Mouse (Mus musculus) midbrain, embryonic 13.5 days (tissue): ENCODE measurements around the gene Npsr1. TPM values are rescaled to one million over a fixed set of nuclear protein-coding genes. Genes with fewer than 3 reads are reported as not detected.

Source experiments
- ATAC-seq: fragments of 200-750 bp; cut with Nextera tagmentation; 2 replicates; pipeline ENCODE4 v1.8.0; 2017; ENCODE audit warnings: mild to moderate bottlenecking, moderate TSS enrichment, moderate library complexity
- H3K27ac ChIP-seq: fragments of 300-500 bp; sonication (generic); 2 replicates; pipeline ENCODE4 v1.5.1; 2015; ENCODE audit warnings: inconsistent platforms, mild to moderate bottlenecking, moderate library complexity
- H3K27me3 ChIP-seq: fragments of 300-500 bp; sonication (generic); 2 replicates; pipeline ENCODE4 v1.6.1; 2015; ENCODE audit warnings: mild to moderate bottlenecking, inconsistent platforms
- H3K36me3 ChIP-seq: fragments of 300-500 bp; sonication (generic); 2 replicates; pipeline ENCODE4 v1.6.1; 2015; ENCODE audit warnings: mild to moderate bottlenecking, inconsistent platforms
- H3K4me1 ChIP-seq: fragments of 300-500 bp; sonication (generic); replicated peaks from 2 replicates; pipeline ENCODE4 v1.6.1; 2015; ENCODE audit warnings: inconsistent platforms
- H3K4me2 ChIP-seq: fragments of 300-500 bp; sonication (generic); replicated peaks from 2 replicates; pipeline ENCODE4 v1.6.1; 2015; ENCODE audit warnings: moderate library complexity, mild to moderate bottlenecking, inconsistent platforms
- H3K4me3 ChIP-seq: fragments of 300-500 bp; sonication (generic); replicated peaks from 2 replicates; pipeline ENCODE4 v1.5.1; 2015; ENCODE audit warnings: mild to moderate bottlenecking, inconsistent platforms
- H3K9ac ChIP-seq: fragments of 300-500 bp; sonication (generic); replicated peaks from 2 replicates; pipeline ENCODE4 v1.6.1; 2015; ENCODE audit warnings: mild to moderate bottlenecking, inconsistent platforms
- H3K9me3 ChIP-seq: fragments of 300-500 bp; sonication (generic); 2 replicates; pipeline ENCODE4 v1.6.1; 2016; ENCODE audit warnings: mild to moderate bottlenecking, inconsistent platforms
- WGBS: fragments of 180-500 bp; shearing (Covaris S2); methylation state at CpG from one replicate; pipeline ENCODE4 v1.1.7; 2015; 5-methylcytosine and 5-hydroxymethylcytosine counted together
- polyA plus RNA-seq: library from polyadenylated mRNA; unstranded; fragments of >200 nt; fragmentation: Nextera tagmentation; extraction: Ambion mirVana; gene quantifications from 2 replicates; pipeline ENCODE4 v1.2.1, GENCODE M21; 2015

Gene Npsr1
- polyA plus RNA-seq, 1 experiment from 2014 or later, result not detected

DNA sequence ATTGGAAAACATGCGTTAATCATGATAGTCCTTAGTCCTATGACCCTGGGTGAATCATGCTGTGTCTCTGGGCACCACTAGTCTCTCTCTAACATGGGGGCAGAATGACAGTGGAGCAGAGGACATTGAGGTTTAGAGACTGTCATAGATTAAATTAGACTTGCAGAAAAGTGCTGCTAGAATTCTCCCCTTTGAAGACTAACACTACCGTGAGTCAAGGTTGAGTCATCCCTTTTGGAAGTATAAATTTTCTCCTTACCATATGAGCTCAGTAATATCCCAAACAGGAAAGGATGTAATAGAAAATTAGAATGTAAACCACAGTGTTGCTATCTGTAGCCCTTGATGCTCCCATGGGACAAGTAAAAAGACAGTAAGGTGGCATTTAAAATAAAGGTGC, 218.0 kb downstream of the Npsr1 start:
- WGBS, result 95% methylated on average over 2 of the region's 2 CpGs
- no peaks in the 10 kb centered on the region for H3K27me3 ChIP-seq

GRCm38 (mm10) chr9:24331661-24332060, 233.9 kb downstream of the Npsr1 start:
- ATAC-seq, result no peak
- Histone ChIP-seq H3K4me2 (no peak overlapping the region), H3K4me3 (no peak overlapping the region), H3K9me3 (no peaks in the 10 kb centered on the region), H3K4me1 (no peaks in the 10 kb centered on the region), H3K27ac (no peak overlapping the region), H3K9ac (no peak overlapping the region), H3K36me3 (no peaks in the 10 kb centered on the region), H3K27me3 (no peaks in the 10 kb centered on the region)
- WGBS, result 81% methylated on average over 2 of the region's 2 CpGs

More for the DNA sequence above, 218.0 kb downstream of the Npsr1 start:
- no peak overlapping the region for H3K9ac ChIP-seq
- no peak for ATAC-seq
- no peak overlapping the region for H3K27ac ChIP-seq
- H3K4me3 ChIP-seq, result no peak overlapping the region
- no peaks in the 10 kb centered on the region for H3K36me3 ChIP-seq
- H3K9me3 ChIP-seq, result no peaks in the 10 kb centered on the region
- no peaks in the 10 kb centered on the region for H3K4me1 ChIP-seq
- no peak overlapping the region for H3K4me2 ChIP-seq

GRCm38 (mm10) chr9:24341321-24341720, 243.5 kb downstream of the Npsr1 start:
- Histone ChIP-seq H3K36me3 (no peaks in the 10 kb centered on the region), H3K9ac (no peak overlapping the region), H3K9me3 (no peaks in the 10 kb centered on the region), H3K27ac (no peak overlapping the region), H3K4me2 (no peak overlapping the region), H3K4me3 (no peak overlapping the region), H3K27me3 (no peaks in the 10 kb centered on the region), H3K4me1 (no peaks in the 10 kb centered on the region)
- 36% methylated on average over 3 of the region's 3 CpGs for WGBS
- no peak for ATAC-seq

DNA sequence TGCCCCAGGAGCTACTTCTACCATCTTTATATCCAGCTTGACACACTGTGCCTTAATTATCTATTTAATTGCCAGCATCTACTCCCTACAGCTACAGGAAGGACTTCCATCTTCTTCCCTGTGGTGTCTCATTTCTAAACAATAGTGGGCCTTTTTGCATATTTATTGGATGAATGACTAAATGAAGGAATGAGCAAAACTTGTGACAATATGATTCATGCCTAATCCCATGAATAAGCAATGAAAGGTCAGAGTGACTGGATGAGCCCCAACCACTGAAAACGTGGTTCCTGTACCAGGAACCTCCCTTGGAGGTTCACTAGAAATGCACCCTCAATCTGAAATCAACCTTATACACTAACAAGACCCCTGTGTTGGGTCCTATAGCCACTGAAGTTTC, 249.2 kb downstream of the Npsr1 start:
- no peak for ATAC-seq

DNA sequence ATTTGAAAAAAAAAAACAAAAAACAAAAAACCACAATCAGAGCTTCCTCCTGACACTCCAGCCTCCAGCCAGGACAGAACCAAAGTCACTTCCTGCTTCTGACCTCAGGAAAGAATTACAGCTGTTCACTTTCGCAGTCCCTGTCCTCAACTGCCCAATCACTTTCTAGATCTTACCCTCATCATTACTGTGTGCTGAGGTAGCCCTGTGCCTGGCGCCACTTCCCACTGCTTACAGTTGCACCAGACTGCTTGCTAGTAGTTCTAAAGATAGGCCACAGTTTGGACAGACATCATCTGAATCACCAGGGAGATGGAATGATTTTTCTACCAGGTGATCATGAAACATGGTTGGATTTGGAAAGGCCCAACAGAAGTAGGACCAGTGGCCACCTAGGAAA, 251.7 kb downstream of the Npsr1 start:
- Histone ChIP-seq H3K4me3 (no peak overlapping the region), H3K9me3 (no peaks in the 10 kb centered on the region), H3K27me3 (no peaks in the 10 kb centered on the region), H3K4me2 (no peak overlapping the region), H3K27ac (no peak overlapping the region), H3K9ac (no peak overlapping the region), H3K36me3 (no peaks in the 10 kb centered on the region), H3K4me1 (no peaks in the 10 kb centered on the region)
- WGBS, result 94% methylated on average over 2 of the region's 2 CpGs
- no peak for ATAC-seq

More for the DNA sequence above, 249.2 kb downstream of the Npsr1 start:
- no peak overlapping the region for H3K4me3 ChIP-seq
- H3K4me1 ChIP-seq, result no peaks in the 10 kb centered on the region
- H3K9ac ChIP-seq, result no peak overlapping the region
- H3K27me3 ChIP-seq, result no peaks in the 10 kb centered on the region
- no peaks in the 10 kb centered on the region for H3K9me3 ChIP-seq
- H3K36me3 ChIP-seq, result no peaks in the 10 kb centered on the region
- H3K4me2 ChIP-seq, result no peak overlapping the region
- whole genome bisulfite sequencing, result 28% methylated on average over 1 of the region's 1 CpGs
- no peak overlapping the region for H3K27ac ChIP-seq

GRCm38 (mm10) chr9:24351402-24351801, 253.6 kb downstream of the Npsr1 start:
- no peaks in the 10 kb centered on the region for H3K27me3 ChIP-seq
- H3K36me3 ChIP-seq, result no peaks in the 10 kb centered on the region
- no peaks in the 10 kb centered on the region for H3K9me3 ChIP-seq
- no peak for ATAC-seq
- WGBS, result 96% methylated on average over 3 of the region's 3 CpGs
- no peak overlapping the region for H3K4me3 ChIP-seq
- H3K9ac ChIP-seq, result no peak overlapping the region
- H3K4me2 ChIP-seq, result no peak overlapping the region
- H3K27ac ChIP-seq, result no peak overlapping the region
- H3K4me1 ChIP-seq, result no peaks in the 10 kb centered on the region
